Mouse (Mus musculus) hindbrain, embryonic 13.5 days (tissue): ENCODE measurements around the gene Cenpv. TPM values are rescaled to one million over a fixed set of nuclear protein-coding genes. Genes with fewer than 3 reads are reported as not detected.
"Not testable (repeated sequence)": the region's sequence is repeated elsewhere in the genome, so short reads cannot be mapped to it uniquely, and the experiment has no call there.

Experiments used
- ATAC-seq: fragments of 200-750 bp; cut with Nextera tagmentation; 2 replicates; pipeline ENCODE4 v1.8.0; 2017; ENCODE audit warnings: moderate TSS enrichment; ENCODE audit not compliant: low FRiP score
- H3K27ac ChIP-seq: fragments of 300-500 bp; sonication (generic); 2 replicates; pipeline ENCODE4 v1.5.1; 2015; ENCODE audit warnings: inconsistent platforms, mild to moderate bottlenecking, moderate library complexity
- H3K27me3 ChIP-seq: fragments of 300-500 bp; sonication (generic); 2 replicates; pipeline ENCODE4 v1.6.1; 2015; ENCODE audit warnings: mild to moderate bottlenecking, inconsistent platforms
- H3K36me3 ChIP-seq: fragments of 300-500 bp; sonication (generic); 2 replicates; pipeline ENCODE4 v1.6.1; 2015; ENCODE audit warnings: mild to moderate bottlenecking, inconsistent platforms
- H3K4me1 ChIP-seq: fragments of 300-500 bp; sonication (generic); replicated peaks from 2 replicates; pipeline ENCODE4 v1.6.1; 2015; ENCODE audit warnings: inconsistent platforms
- H3K4me2 ChIP-seq: fragments of 300-500 bp; sonication (generic); 2 replicates; pipeline ENCODE4 v1.6.1; 2015; ENCODE audit warnings: inconsistent platforms, mild to moderate bottlenecking, moderate library complexity
- H3K4me3 ChIP-seq: fragments of 300-500 bp; sonication (generic); 2 replicates; pipeline ENCODE4 v1.5.1; 2015; ENCODE audit warnings: mild to moderate bottlenecking, inconsistent platforms
- H3K9ac ChIP-seq: fragments of 300-500 bp; sonication (generic); 2 replicates; pipeline ENCODE4 v1.6.1; 2015; ENCODE audit warnings: mild to moderate bottlenecking, inconsistent platforms
- H3K9me3 ChIP-seq: fragments of 300-500 bp; sonication (generic); 2 replicates; pipeline ENCODE4 v1.6.1; 2016; ENCODE audit warnings: inconsistent platforms
- WGBS: fragments of 180-500 bp; shearing (Covaris S2); methylation state at CpG from one replicate; pipeline ENCODE4 v1.1.7; 2015; 5-methylcytosine and 5-hydroxymethylcytosine counted together
- polyA plus RNA-seq: library from polyadenylated mRNA; unstranded; fragments of >200 nt; fragmentation: Nextera tagmentation; extraction: Ambion mirVana; gene quantifications from 2 replicates; pipeline ENCODE4 v1.2.1, GENCODE M21; 2015

The Cenpv gene
- polyA plus RNA-seq, 1 experiment from 2014 or later: 55.5 TPM

- Histone ChIP-seq H3K4me3 (no peak overlapping the region), H3K4me1 (no peaks in the 10 kb centered on the region), H3K4me2 (no peak overlapping the region), H3K9ac (no peak overlapping the region), H3K27me3 (no peaks in the 10 kb centered on the region), H3K27ac (0 out of 2 replicates have a peak overlapping the region, but pooled peaks have one; percentile 23), H3K36me3 (peaks cover 7% of the 10 kb centered on the region), H3K9me3 (no peaks in the 10 kb centered on the region)
- WGBS: 30% methylated on average over 2 of the region's 2 CpGs
- ATAC-seq: no peak
Observed at GRCm38 (mm10) chr11:62518991-62519390, 20.1 kb downstream of the Cenpv start.

- no peaks in the 10 kb centered on the region for H3K9me3 ChIP-seq
- 75% methylated on average over 6 of the region's 6 CpGs for WGBS
- no peak overlapping the region for H3K9ac ChIP-seq
- H3K36me3 ChIP-seq: no peaks in the 10 kb centered on the region
- H3K27me3 ChIP-seq: no peaks in the 10 kb centered on the region
- H3K4me3 ChIP-seq: no peak overlapping the region
- no peak overlapping the region for H3K27ac ChIP-seq
- no peak overlapping the region for H3K4me2 ChIP-seq
- no peak for ATAC-seq
- peaks cover 4% of the 10 kb centered on the region; the same call in 1 of the 2 replicates for H3K4me1 ChIP-seq
Observed at GRCm38 (mm10) chr11:62513311-62513710, 25.8 kb downstream of the Cenpv start.

- no peak overlapping the region for H3K4me2 ChIP-seq
- H3K27ac ChIP-seq: no peak overlapping the region
Observed at GRCm38 (mm10) chr11:62512529-62513080, 26.5 kb downstream of the Cenpv start.

GRCm38 (mm10) chr11:62511444-62512202 is 27.4 kb downstream of the Cenpv start:
- no peak overlapping the region for H3K9ac ChIP-seq
- 71% methylated on average over 13 of the region's 13 CpGs for WGBS
- H3K4me3 ChIP-seq: no peak overlapping the region
- H3K9me3 ChIP-seq: no peaks in the 10 kb centered on the region
- peaks cover 4% of the 10 kb centered on the region; the same call in 1 of the 2 replicates for H3K4me1 ChIP-seq
- no peaks in the 10 kb centered on the region for H3K27me3 ChIP-seq
- no peak for ATAC-seq
- no peaks in the 10 kb centered on the region for H3K36me3 ChIP-seq
- no peak overlapping the region for H3K27ac ChIP-seq
- H3K4me2 ChIP-seq: no peak overlapping the region

More at GRCm38 (mm10) chr11:62512529-62513080, 26.5 kb downstream of the Cenpv start:
- WGBS: 88% methylated on average over 8 of the region's 8 CpGs
- no peaks in the 10 kb centered on the region for H3K36me3 ChIP-seq
- no peaks in the 10 kb centered on the region for H3K9me3 ChIP-seq
- no peak for ATAC-seq
- no peak overlapping the region for H3K9ac ChIP-seq
- no peak overlapping the region for H3K4me3 ChIP-seq
- peaks cover 4% of the 10 kb centered on the region; the same call in 1 of the 2 replicates for H3K4me1 ChIP-seq
- no peaks in the 10 kb centered on the region for H3K27me3 ChIP-seq

GRCm38 (mm10) chr11:62510956-62511355 is 28.1 kb downstream of the Cenpv start:
- Histone ChIP-seq H3K27ac (no peak overlapping the region), H3K9me3 (no peaks in the 10 kb centered on the region), H3K36me3 (no peaks in the 10 kb centered on the region), H3K9ac (no peak overlapping the region), H3K4me3 (no peak overlapping the region), H3K4me1 (peaks cover 4% of the 10 kb centered on the region; the same call in 1 of the 2 replicates), H3K4me2 (no peak overlapping the region), H3K27me3 (no peaks in the 10 kb centered on the region)
- WGBS: 86% methylated on average over 5 of the region's 5 CpGs
- ATAC-seq: no peak

GRCm38 (mm10) chr11:62509571-62509970 is 29.5 kb downstream of the Cenpv start:
- ATAC-seq: no peak
- no peaks in the 10 kb centered on the region for H3K9me3 ChIP-seq
- no peak overlapping the region for H3K27ac ChIP-seq
- WGBS: 79% methylated on average over 3 of the region's 3 CpGs
- H3K4me1 ChIP-seq: peaks cover 4% of the 10 kb centered on the region; the same call in 1 of the 2 replicates
- no peak overlapping the region for H3K4me2 ChIP-seq
- H3K27me3 ChIP-seq: no peaks in the 10 kb centered on the region
- H3K36me3 ChIP-seq: no peaks in the 10 kb centered on the region
- no peak overlapping the region for H3K9ac ChIP-seq
- H3K4me3 ChIP-seq: no peak overlapping the region

- WGBS: 98% methylated on average over 5 of the region's 5 CpGs
- H3K9ac ChIP-seq, H3K4me2 ChIP-seq, H3K27me3 ChIP-seq, H3K36me3 ChIP-seq, H3K27ac ChIP-seq, H3K9me3 ChIP-seq, ATAC-seq, H3K4me1 ChIP-seq, H3K4me3 ChIP-seq: not testable (repeated sequence)
Observed at GRCm38 (mm10) chr11:62508816-62509215, 30.2 kb downstream of the Cenpv start.

GRCm38 (mm10) chr11:62508365-62508764 is 30.7 kb downstream of the Cenpv start:
- not testable (repeated sequence) for H3K4me1 ChIP-seq, H3K36me3 ChIP-seq, H3K4me2 ChIP-seq, H3K27me3 ChIP-seq, H3K9me3 ChIP-seq, H3K27ac ChIP-seq, H3K4me3 ChIP-seq, ATAC-seq, H3K9ac ChIP-seq
- WGBS: 96% methylated on average over 13 of the region's 13 CpGs

- 82% methylated on average over 4 of the region's 4 CpGs for WGBS
Observed at GRCm38 (mm10) chr11:62507683-62508082, 31.4 kb downstream of the Cenpv start.

GRCm38 (mm10) chr11:62500529-62500928 is 38.5 kb downstream of the Cenpv start:
- H3K9ac ChIP-seq: no peak overlapping the region

More at GRCm38 (mm10) chr11:62507683-62508082, 31.4 kb downstream of the Cenpv start:
- ATAC-seq: no peak
- Histone ChIP-seq H3K27me3 (no peaks in the 10 kb centered on the region), H3K4me3 (no peak overlapping the region), H3K4me2 (no peak overlapping the region), H3K27ac (no peak overlapping the region), H3K9ac (no peak overlapping the region), H3K9me3 (no peaks in the 10 kb centered on the region), H3K36me3 (no peaks in the 10 kb centered on the region), H3K4me1 (peaks cover 4% of the 10 kb centered on the region; the same call in 1 of the 2 replicates)

GRCm38 (mm10) chr11:62498802-62499201 is 40.3 kb downstream of the Cenpv start:
- peaks cover 6% of the 10 kb centered on the region for H3K4me1 ChIP-seq
- 69% methylated on average over 2 of the region's 2 CpGs for WGBS
- no peak overlapping the region for H3K4me2 ChIP-seq
- H3K36me3 ChIP-seq: no peaks in the 10 kb centered on the region
- no peak for ATAC-seq
- no peak overlapping the region for H3K9ac ChIP-seq
- H3K4me3 ChIP-seq: no peak overlapping the region
- no peaks in the 10 kb centered on the region for H3K9me3 ChIP-seq
- no peak overlapping the region for H3K27ac ChIP-seq
- no peaks in the 10 kb centered on the region for H3K27me3 ChIP-seq

More at GRCm38 (mm10) chr11:62500529-62500928, 38.5 kb downstream of the Cenpv start:
- WGBS: 93% methylated on average over 2 of the region's 2 CpGs
- no peak overlapping the region for H3K27ac ChIP-seq
- ATAC-seq: no peak
- no peak overlapping the region for H3K4me2 ChIP-seq
- no peaks in the 10 kb centered on the region for H3K27me3 ChIP-seq
- H3K4me1 ChIP-seq: no peaks in the 10 kb centered on the region; the same call in 1 of the 2 replicates
- H3K4me3 ChIP-seq: no peak overlapping the region
- no peaks in the 10 kb centered on the region for H3K9me3 ChIP-seq
- H3K36me3 ChIP-seq: no peaks in the 10 kb centered on the region

- no peak overlapping the region for H3K4me3 ChIP-seq
- no peak overlapping the region for H3K4me2 ChIP-seq
- no peaks in the 10 kb centered on the region for H3K9me3 ChIP-seq
- H3K27ac ChIP-seq: no peak overlapping the region
- H3K36me3 ChIP-seq: no peaks in the 10 kb centered on the region
- WGBS: 48% methylated on average over 3 of the region's 3 CpGs
- H3K27me3 ChIP-seq: no peaks in the 10 kb centered on the region
- ATAC-seq: no peak
- no peak overlapping the region for H3K9ac ChIP-seq
- peaks cover 6% of the 10 kb centered on the region for H3K4me1 ChIP-seq
Observed at GRCm38 (mm10) chr11:62497181-62497580, 41.9 kb downstream of the Cenpv start.
